Mouse (Mus musculus): ENCODE results near the gene Pdpr. TPM values are rescaled to one million over a fixed set of nuclear protein-coding genes. Genes with fewer than 3 reads are reported as not detected.
"Not testable (repeated sequence)": the region's sequence is repeated elsewhere in the genome, so short reads cannot be mapped to it uniquely, and the experiment has no call there.

Pdpr gene
- total RNA-seq, 2 experiments from 2014 or later, result 31.6 to 32.1 TPM

GRCm38 (mm10) chr8:111081580-111082258 lies 12.7 kb upstream of the Pdpr start:
- no peak for DNase-seq (ENCODE audit: low spot score in 2 of 2)
- intact Hi-C loops (cut with DNase I), result no loop called here

- intact Hi-C loops (cut with DNase I); DNase-seq (ENCODE audit: low spot score in 2 of 2): not testable (repeated sequence)
Measured at GRCm38 (mm10) chr8:111083936-111084335, 10.5 kb upstream of the Pdpr start.

GRCm38 (mm10) chr8:111090126-111090525 lies 4.3 kb upstream of the Pdpr start:
- intact Hi-C loops (cut with DNase I), result loop anchor here (2.0 kb wide), 1 partner anchor 27 kb away; no protein-coding TSS in a partner anchor
- DNase-seq (ENCODE audit: low spot score in 2 of 2), result peak; percentile 60 to 62

- DNase-seq (ENCODE audit: low spot score in 2 of 2), result peak; percentile 30 to 66
- intact Hi-C loops (cut with DNase I), result loop anchor here (2.0 kb wide), 1 partner anchor 29 kb away; no protein-coding TSS in a partner anchor
Measured at GRCm38 (mm10) chr8:111091706-111092105, 2.7 kb upstream of the Pdpr start.

GRCm38 (mm10) chr8:111092326-111092725 lies 2.1 kb upstream of the Pdpr start, which contains the start of gene Clec18a:
Clec18a (minus strand) TSS chr8:111092426.
- peak in 1 of 2 experiments; percentile 19 for DNase-seq (ENCODE audit: low spot score in 2 of 2)
- intact Hi-C loops (cut with DNase I), result not testable (repeated sequence)

- DNase-seq (ENCODE audit: low spot score in 2 of 2), result not testable (repeated sequence)
- intact Hi-C loops (cut with DNase I), result loop anchor here (2.0 kb wide), 1 partner anchor 50 kb away; no protein-coding TSS in a partner anchor
Measured at GRCm38 (mm10) chr8:111094719-111095302, 381 bp downstream of the Pdpr start.

GRCm38 (mm10) chr8:111114891-111115290 lies 20.5 kb downstream of the Pdpr start:
- DNase-seq (ENCODE audit: low spot score in 2 of 2), result no peak
- intact Hi-C loops (cut with DNase I), result no loop called here

GRCm38 (mm10) chr8:111119481-111119880 lies 25.1 kb downstream of the Pdpr start:
- DNase-seq (ENCODE audit: low spot score in 2 of 2), result no peak
- intact Hi-C loops (cut with DNase I), result no loop called here

GRCm38 (mm10) chr8:111130756-111131155 lies 36.3 kb downstream of the Pdpr start:
- no peak for DNase-seq (ENCODE audit: low spot score in 2 of 2)
- intact Hi-C loops (cut with DNase I), result no loop called here

GRCm38 (mm10) chr8:111142521-111142920 lies 48.1 kb downstream of the Pdpr start:
- intact Hi-C loops (cut with DNase I), result no loop called here
- DNase-seq (ENCODE audit: low spot score in 2 of 2), result no peak

- peak in 1 of 2 experiments; percentile 11 for DNase-seq (ENCODE audit: low spot score in 2 of 2)
- intact Hi-C loops (cut with DNase I), result loop anchor here (2.0 kb wide), 1 partner anchor 50 kb away; the partner anchor contains the start of gene Pdpr
Measured at GRCm38 (mm10) chr8:111144901-111145459, 50.5 kb downstream of the Pdpr start.

GRCm38 (mm10) chr8:111145460-111146012 lies 51.1 kb downstream of the Pdpr start:
- intact Hi-C loops (cut with DNase I), result loop anchor here (2.0 kb wide), 1 partner anchor 51 kb away; the partner anchor contains the start of gene Pdpr
- DNase-seq (ENCODE audit: low spot score in 2 of 2), result peak; percentile 93

- intact Hi-C loops (cut with DNase I), result no loop called here
- DNase-seq (ENCODE audit: low spot score in 2 of 2), result no peak
Measured at GRCm38 (mm10) chr8:111155721-111156436, 61.4 kb downstream of the Pdpr start.

GRCm38 (mm10) chr8:111157617-111158016 lies 63.2 kb downstream of the Pdpr start:
- intact Hi-C loops (cut with DNase I), result no loop called here
- DNase-seq (ENCODE audit: low spot score in 2 of 2), result peak; percentile 63 to 68

GRCm38 (mm10) chr8:111171661-111172060 lies 77.2 kb downstream of the Pdpr start:
- intact Hi-C loops (cut with DNase I), result no loop called here
- no peak for DNase-seq (ENCODE audit: low spot score in 2 of 2)

GRCm38 (mm10) chr8:111185472-111185947 lies 91.1 kb downstream of the Pdpr start:
- DNase-seq (ENCODE audit: low spot score in 2 of 2), result peak; percentile 40 to 46
- intact Hi-C loops (cut with DNase I), result no loop called here
